Mouse (Mus musculus) liver, embryonic 16.5 days (tissue): ENCODE results near the gene Ap1g2. TPM values are rescaled to one million over a fixed set of nuclear protein-coding genes. Genes with fewer than 3 reads are reported as not detected.

Source experiments
- ATAC-seq: fragments of 200-750 bp; cut with Nextera tagmentation; 2 replicates; pipeline ENCODE4 v1.8.0; 2017; ENCODE audit warnings: low read depth, mild to moderate bottlenecking, moderate number of reproducible peaks, moderate library complexity
- H3K27ac ChIP-seq: fragments of 300-500 bp; sonication (generic); 2 replicates; pipeline ENCODE4 v1.5.1; 2014; ENCODE audit warnings: mild to moderate bottlenecking, low read length
- H3K27me3 ChIP-seq: fragments of 300-500 bp; sonication (generic); 2 replicates; pipeline ENCODE4 v1.6.1; 2014; ENCODE audit warnings: low read depth, low read length, mixed read lengths; ENCODE audit not compliant: control insufficient read depth, insufficient read depth
- H3K36me3 ChIP-seq: fragments of 300-500 bp; sonication (generic); 2 replicates; pipeline ENCODE4 v1.6.1; 2014; ENCODE audit warnings: mild to moderate bottlenecking; ENCODE audit not compliant: control insufficient read depth, insufficient read depth
- H3K4me1 ChIP-seq: fragments of 300-500 bp; sonication (generic); 2 replicates; pipeline ENCODE4 v1.6.1; 2014; ENCODE audit warnings: low read depth, low read length, mixed read lengths; ENCODE audit not compliant: control insufficient read depth
- H3K4me2 ChIP-seq: fragments of 300-500 bp; sonication (generic); 2 replicates; pipeline ENCODE4 v1.6.1; 2014; ENCODE audit warnings: low read depth, low read length, mixed read lengths
- H3K4me3 ChIP-seq: fragments of 300-500 bp; sonication (generic); 2 replicates; pipeline ENCODE4 v1.5.1; 2014; ENCODE audit warnings: low read depth, mild to moderate bottlenecking, low read length
- H3K9ac ChIP-seq: fragments of 300-500 bp; sonication (generic); 2 replicates; pipeline ENCODE4 v1.6.1; 2014; ENCODE audit warnings: low read depth, low read length
- H3K9me3 ChIP-seq: fragments of 300-500 bp; sonication (generic); replicated peaks from 2 replicates; pipeline ENCODE4 v1.6.1; 2016; ENCODE audit warnings: low read length; ENCODE audit not compliant: control insufficient read depth
- WGBS: fragments of 180-500 bp; shearing (Covaris S2); extraction: QIAGEN DNeasy Blood & Tissue Kit; methylation state at CpG from one replicate; pipeline ENCODE4 v1.1.7; 2014; ENCODE audit not compliant: insufficient replicate concordance; 5-methylcytosine and 5-hydroxymethylcytosine counted together
- polyA plus RNA-seq: library from polyadenylated mRNA; unstranded; fragments of >200 nt; fragmentation: Nextera tagmentation; extraction: Ambion mirVana; gene quantifications from 2 replicates; pipeline ENCODE4 v1.2.1, GENCODE M21; 2015

Ap1g2 gene
- polyA plus RNA-seq, 1 experiment from 2014 or later = 19.8 TPM

GRCm38 (mm10) chr14:55115846-55116245 is 9.5 kb upstream of the Ap1g2 start:
- H3K9ac ChIP-seq = no peak overlapping the region

DNA sequence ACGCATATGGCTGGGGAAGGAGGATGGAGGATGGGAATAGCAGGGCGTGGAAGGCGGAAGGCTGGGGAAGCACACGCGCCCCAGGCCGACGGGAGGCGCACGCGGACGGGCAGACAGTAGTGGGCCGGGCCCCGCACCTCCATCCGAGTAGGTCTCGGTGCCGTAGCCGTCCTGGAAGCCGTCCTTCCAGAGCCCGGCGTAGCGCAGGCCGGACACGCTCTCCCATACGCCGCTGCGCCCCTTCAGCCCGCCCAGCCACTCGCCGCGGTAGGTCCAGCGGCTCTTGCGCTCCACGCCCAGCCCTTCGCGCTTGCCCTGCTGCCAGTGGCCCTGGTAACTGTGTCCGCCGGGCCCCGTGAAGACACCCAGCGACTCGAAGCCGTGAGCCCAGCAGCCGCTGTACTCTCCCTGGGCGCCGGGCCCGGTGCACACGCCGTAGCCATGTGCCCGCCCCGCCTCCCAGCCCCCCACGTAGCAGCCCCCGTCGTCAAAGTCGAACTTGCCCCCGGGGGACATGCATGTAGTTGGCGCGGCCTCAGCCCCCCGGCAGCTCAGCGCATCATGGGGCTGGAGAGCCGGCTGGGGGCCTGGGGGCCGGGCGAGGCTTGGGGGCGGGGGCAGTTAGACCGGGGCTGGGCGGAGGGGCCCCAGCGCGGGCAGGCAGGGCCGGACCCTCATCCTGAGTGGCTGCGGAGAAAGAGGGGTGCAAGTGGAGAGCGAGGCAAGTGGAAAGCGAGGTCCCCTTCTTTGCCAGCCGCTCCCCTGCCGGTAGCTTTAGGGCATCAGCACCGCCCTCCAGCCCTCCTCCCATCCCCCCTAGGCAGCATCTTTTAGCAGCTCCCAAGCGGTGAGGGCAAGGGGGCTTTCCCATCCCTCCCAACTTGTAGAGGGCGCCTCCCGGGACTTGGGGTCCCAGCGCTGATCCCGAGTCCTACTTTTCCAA is 8.6 kb upstream of the Ap1g2 start:
- Histone ChIP-seq H3K9ac (no peak overlapping the region), H3K4me1 (peaks cover 3% of the 10 kb centered on the region), H3K27ac (no peak overlapping the region), H3K9me3 (no peaks in the 10 kb centered on the region), H3K27me3 (peaks cover 62% of the 10 kb centered on the region), H3K36me3 (no peaks in the 10 kb centered on the region), H3K4me2 (peak overlapping the region; percentile 65), H3K4me3 (peak overlapping the region; percentile 45)
- no peak for ATAC-seq
- WGBS = 1% methylated on average over 76 of the region's 78 CpGs

More at GRCm38 (mm10) chr14:55115846-55116245, 9.5 kb upstream of the Ap1g2 start:
- Histone ChIP-seq H3K9me3 (no peaks in the 10 kb centered on the region), H3K27ac (no peak overlapping the region), H3K4me2 (no peak overlapping the region), H3K4me3 (no peak overlapping the region), H3K27me3 (peaks cover 57% of the 10 kb centered on the region), H3K36me3 (no peaks in the 10 kb centered on the region), H3K4me1 (peaks cover 3% of the 10 kb centered on the region)
- WGBS = 7% methylated on average over 8 of the region's 8 CpGs
- ATAC-seq = no peak

DNA sequence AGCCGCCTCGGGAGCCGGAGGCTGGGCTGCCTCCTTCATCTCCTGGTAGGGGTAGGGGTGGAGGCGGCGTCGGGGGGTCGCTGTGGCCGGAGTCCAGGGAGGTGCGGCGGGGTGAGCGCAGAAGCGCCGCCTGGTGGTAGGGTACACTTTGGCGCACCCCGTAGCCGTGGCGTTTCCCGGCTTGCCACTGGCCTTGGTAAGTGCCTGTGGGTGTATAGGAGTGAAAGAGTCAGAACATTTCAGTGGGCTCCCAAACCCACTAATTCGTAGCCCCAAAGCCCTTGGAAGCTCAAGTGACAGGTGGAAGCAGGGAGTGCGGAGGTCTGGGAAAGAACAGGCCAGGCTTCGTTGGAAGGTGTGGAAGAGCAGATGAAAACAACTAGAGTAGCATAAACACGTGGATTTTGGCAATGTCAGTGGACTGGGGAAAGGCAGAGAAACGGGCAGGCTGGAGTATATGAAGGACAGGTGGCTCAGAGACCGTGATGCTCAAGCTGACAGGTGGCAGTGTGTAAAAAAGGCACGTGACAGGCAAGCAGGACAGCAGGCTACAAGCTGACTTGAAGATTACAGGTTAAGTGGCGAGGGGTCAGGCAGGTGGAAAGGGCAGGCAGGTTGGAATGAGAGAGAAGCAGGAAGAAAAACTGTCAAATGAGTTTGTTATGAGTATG is 7.7 kb upstream of the Ap1g2 start:
- Histone ChIP-seq H3K4me3 (peak overlapping the region; percentile 45), H3K9ac (no peak overlapping the region), H3K36me3 (no peaks in the 10 kb centered on the region), H3K4me2 (peak overlapping the region; percentile 65; the same call in 1 of the 2 replicates), H3K27ac (no peak overlapping the region), H3K4me1 (peaks cover 3% of the 10 kb centered on the region), H3K27me3 (peaks cover 71% of the 10 kb centered on the region), H3K9me3 (no peaks in the 10 kb centered on the region)
- 6% methylated on average over 26 of the region's 26 CpGs for whole genome bisulfite sequencing
- ATAC-seq = no peak

DNA sequence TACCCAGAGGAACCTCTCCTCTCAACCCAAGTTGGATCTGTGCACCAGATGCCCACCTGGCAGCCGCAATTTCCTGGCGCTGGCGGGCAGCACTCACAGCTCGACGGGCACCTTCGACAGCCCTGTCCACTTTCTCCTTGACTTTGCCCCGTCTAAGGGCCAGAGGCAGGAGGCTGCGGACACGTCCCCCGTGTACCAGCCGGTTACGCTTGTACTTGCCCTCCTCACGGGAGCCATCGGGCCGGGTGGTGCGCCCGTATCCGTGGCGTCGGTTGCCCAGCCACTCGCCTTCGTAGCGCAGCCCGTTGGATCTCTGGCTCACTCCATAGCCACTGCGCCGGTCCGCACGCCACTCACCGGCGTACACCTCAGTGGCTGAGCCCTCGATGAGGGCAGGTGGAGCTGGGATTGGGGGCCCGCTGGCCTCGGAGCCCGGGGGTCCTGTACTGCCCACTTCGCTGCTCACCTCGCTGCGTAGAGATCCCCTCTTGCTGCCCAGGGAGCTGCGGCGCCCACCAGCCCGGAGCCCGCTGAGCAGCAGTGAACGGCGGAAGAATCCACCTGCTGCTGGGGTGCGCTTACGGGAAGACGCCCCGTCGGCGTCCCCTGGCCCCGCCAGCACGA is 7.1 kb upstream of the Ap1g2 start:
- Histone ChIP-seq H3K36me3 (no peaks in the 10 kb centered on the region), H3K4me1 (peaks cover 3% of the 10 kb centered on the region), H3K27me3 (peaks cover 74% of the 10 kb centered on the region), H3K4me3 (no peak overlapping the region), H3K27ac (no peak overlapping the region), H3K9ac (no peak overlapping the region), H3K9me3 (no peaks in the 10 kb centered on the region), H3K4me2 (no peak overlapping the region)
- no peak for ATAC-seq
- 62% methylated on average over 51 of the region's 51 CpGs for WGBS

- no peak for ATAC-seq
- no peaks in the 10 kb centered on the region for H3K9me3 ChIP-seq
- H3K4me1 ChIP-seq = peaks cover 5% of the 10 kb centered on the region
- no peak overlapping the region for H3K4me2 ChIP-seq
- no peak overlapping the region for H3K9ac ChIP-seq
- no peaks in the 10 kb centered on the region for H3K36me3 ChIP-seq
- WGBS = 49% methylated on average over 2 of the region's 2 CpGs
- H3K4me3 ChIP-seq = no peak overlapping the region
- H3K27ac ChIP-seq = no peak overlapping the region
- peaks cover 63% of the 10 kb centered on the region for H3K27me3 ChIP-seq
Observed at GRCm38 (mm10) chr14:55111720-55112119, 5.3 kb upstream of the Ap1g2 start.

GRCm38 (mm10) chr14:55110076-55110475 is 3.7 kb upstream of the Ap1g2 start:
- Histone ChIP-seq H3K36me3 (no peaks in the 10 kb centered on the region), H3K27ac (no peak overlapping the region), H3K4me2 (no peak overlapping the region), H3K4me1 (peaks cover 17% of the 10 kb centered on the region), H3K27me3 (peaks cover 47% of the 10 kb centered on the region), H3K9me3 (no peaks in the 10 kb centered on the region), H3K4me3 (no peak overlapping the region), H3K9ac (no peak overlapping the region)
- ATAC-seq = no peak
- 27% methylated on average over 9 of the region's 9 CpGs for WGBS

DNA sequence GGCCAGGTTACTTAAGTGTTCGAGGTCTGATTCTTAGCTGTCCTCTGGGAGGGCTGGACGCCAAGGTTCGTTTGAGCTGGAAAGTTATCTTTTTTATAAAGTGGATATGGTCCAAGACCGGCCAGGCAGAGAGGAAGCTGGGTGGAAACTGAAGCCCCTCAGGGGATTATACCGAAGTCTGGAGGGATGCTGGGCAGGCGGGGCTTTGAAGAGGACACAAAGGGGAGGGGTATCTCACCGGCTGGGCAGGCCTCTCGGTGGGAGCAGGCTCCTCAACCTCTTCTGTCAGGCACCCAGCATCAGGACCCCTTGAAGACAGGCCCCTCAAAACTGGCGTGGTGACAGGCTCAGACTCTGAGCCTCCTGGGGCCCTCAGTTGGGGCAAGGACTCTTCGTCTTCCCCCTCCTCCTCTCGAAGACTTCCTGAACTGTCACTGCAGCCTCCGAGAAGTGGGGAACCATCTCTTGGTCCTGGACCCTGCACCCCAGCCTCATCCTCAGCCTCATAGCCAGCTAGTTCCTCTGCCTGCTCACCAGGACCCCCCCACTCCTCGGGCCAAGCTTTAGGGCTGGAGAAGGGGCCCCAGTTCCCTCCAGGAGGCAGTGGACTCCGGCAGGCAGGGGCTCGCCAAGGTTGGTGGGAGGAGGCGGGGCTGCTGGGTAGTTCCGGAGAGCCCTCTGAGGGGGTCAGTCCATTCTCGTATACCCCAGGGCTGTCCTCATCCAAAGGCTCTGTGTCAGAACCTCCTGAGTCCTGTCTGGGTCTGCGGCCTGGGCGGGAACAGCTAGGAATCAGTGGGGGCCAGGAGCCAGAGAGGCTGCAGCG is 2.9 kb upstream of the Ap1g2 start:
- H3K27ac ChIP-seq = no peak overlapping the region
- peaks cover 15% of the 10 kb centered on the region for H3K4me1 ChIP-seq
- no peak overlapping the region for H3K4me3 ChIP-seq
- no peak for ATAC-seq
- no peak overlapping the region for H3K4me2 ChIP-seq
- no peak overlapping the region for H3K9ac ChIP-seq
- 16% methylated on average over 21 of the region's 21 CpGs for WGBS
- H3K27me3 ChIP-seq = peaks cover 39% of the 10 kb centered on the region
- H3K36me3 ChIP-seq = no peaks in the 10 kb centered on the region
- H3K9me3 ChIP-seq = no peaks in the 10 kb centered on the region

DNA sequence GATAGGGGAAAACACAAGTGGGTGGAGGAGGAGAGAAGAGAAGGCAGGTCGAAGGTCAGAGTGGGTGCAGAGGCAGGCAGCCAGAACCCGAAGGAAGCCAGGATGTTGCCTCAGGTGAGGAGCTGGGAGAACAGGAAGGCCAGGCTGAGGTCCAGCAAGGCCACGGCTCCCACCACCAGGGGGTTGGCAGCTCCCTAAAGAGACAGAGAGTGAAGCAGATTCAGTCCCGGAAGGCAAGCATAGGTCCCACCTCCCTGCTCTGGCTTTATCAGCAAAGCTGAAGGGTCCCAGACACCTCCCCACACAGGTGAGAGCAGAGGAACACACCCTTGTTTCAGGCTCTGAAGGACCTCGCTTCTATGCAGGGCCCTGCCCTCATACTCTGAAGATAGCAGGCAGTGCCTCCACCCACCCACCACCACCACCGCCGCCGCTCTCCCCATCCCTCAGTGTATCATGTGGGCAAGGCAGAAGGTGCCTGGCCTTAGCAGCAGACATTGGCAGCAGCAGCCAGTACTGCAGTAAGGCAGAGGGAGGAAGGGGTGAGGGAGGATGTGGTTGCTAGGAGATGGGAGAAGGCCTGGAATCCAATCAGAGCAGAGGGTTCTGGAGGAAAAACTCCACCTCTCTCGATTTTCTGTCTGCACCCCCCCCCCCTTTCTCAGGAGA is 1.9 kb upstream of the Ap1g2 start:
- Histone ChIP-seq H3K4me2 (no peak overlapping the region), H3K9me3 (no peaks in the 10 kb centered on the region), H3K9ac (no peak overlapping the region), H3K36me3 (no peaks in the 10 kb centered on the region), H3K27ac (no peak overlapping the region), H3K4me3 (no peak overlapping the region), H3K27me3 (peaks cover 29% of the 10 kb centered on the region), H3K4me1 (peaks cover 15% of the 10 kb centered on the region)
- WGBS = 19% methylated on average over 9 of the region's 9 CpGs
- ATAC-seq = no peak
